Mouse (Mus musculus) thymus, postnatal 36 days (tissue): ENCODE measurements around the gene Tom1.

Experiments used
- DNase-seq, 2 experiments: peaks; one replicate each; pipeline ENCODE4 v3.0.0; 2022; ENCODE audit warnings: mixed read lengths in 2 of 2

The Tom1 gene

GRCm38 (mm10) chr8:75093399-75094156 lies 60.1 kb downstream of the Tom1 start, which contains the start of gene Hmox1:
TSS of gene Hmox1 (plus strand) at chr8:75093621.
- DNase-seq, result peak; percentile 76 to 80

- no peak for DNase-seq
Measured at GRCm38 (mm10) chr8:75102956-75103355, 69.5 kb downstream of the Tom1 start.

GRCm38 (mm10) chr8:75103376-75103878 lies 69.9 kb downstream of the Tom1 start:
- no peak for DNase-seq

- DNase-seq, result peak; percentile 84 to 85
Measured at GRCm38 (mm10) chr8:75108527-75109235, 75.2 kb downstream of the Tom1 start.

GRCm38 (mm10) chr8:75109236-75109967 lies 75.9 kb downstream of the Tom1 start, which contains the start of gene Mcm5:
TSS of gene Mcm5 (plus strand) at chr8:75109569.
- peak; percentile 99 for DNase-seq

- DNase-seq, result peak in 1 of 2 experiments; percentile 15
Measured at GRCm38 (mm10) chr8:75110093-75110492, 76.6 kb downstream of the Tom1 start.

- DNase-seq, result no peak
Measured at GRCm38 (mm10) chr8:75118505-75118904, 85.0 kb downstream of the Tom1 start.

GRCm38 (mm10) chr8:75119287-75119686 lies 85.8 kb downstream of the Tom1 start:
- DNase-seq, result no peak
